Mouse (Mus musculus) 3134 (cell line): ENCODE measurements at regions not wholly inside any gene's neighbourhood (a gene's known extent, or its start where the extent isn't known, plus 50 kb on each side); places are given as distances from the start of the nearest gene placed in this dataset.

Experiments
- DNase-seq: peaks from one replicate; pipeline ENCODE4 v3.0.0-alpha.2; 2011; ENCODE audit warnings: low spot score; ENCODE audit not compliant: insufficient read length; ENCODE audit errors: extremely low read depth

- no peak for DNase-seq
Measured at GRCm38 (mm10) chr2:167848468-167849440, 83.1 kb upstream of the Ptpn1 start.

- DNase-seq: no peak
Measured at GRCm38 (mm10) chr2:167847281-167848077, 84.4 kb upstream of the Ptpn1 start.

GRCm38 (mm10) chr2:167845370-167845769 is 86.5 kb upstream of the Ptpn1 start:
- DNase-seq: no peak

- no peak for DNase-seq
Measured at GRCm38 (mm10) chr2:167844556-167844955, 87.3 kb upstream of the Ptpn1 start.

- no peak for DNase-seq
Measured at GRCm38 (mm10) chr2:167843921-167844320, 87.9 kb upstream of the Ptpn1 start.

DNA sequence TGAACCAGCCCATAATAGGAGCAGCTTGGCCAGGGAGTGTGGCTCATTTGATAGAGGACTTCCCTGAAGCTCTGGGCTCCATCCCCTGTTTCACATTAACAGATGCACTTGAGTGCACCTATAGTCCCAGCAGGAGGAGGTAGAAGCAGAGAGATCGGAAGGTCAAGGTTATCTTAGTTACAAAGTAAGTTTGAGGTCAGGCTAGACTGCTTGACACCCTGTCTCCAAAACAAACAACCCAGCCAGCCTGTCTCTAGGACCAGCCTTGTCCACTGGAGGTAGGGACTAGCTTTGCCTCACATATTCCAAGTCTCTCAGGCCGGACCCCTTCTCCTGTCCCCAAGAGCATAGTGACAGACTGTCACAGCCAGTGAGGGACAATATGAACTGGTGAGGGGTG is 88.9 kb upstream of the Ptpn1 start:
- DNase-seq: no peak

DNA sequence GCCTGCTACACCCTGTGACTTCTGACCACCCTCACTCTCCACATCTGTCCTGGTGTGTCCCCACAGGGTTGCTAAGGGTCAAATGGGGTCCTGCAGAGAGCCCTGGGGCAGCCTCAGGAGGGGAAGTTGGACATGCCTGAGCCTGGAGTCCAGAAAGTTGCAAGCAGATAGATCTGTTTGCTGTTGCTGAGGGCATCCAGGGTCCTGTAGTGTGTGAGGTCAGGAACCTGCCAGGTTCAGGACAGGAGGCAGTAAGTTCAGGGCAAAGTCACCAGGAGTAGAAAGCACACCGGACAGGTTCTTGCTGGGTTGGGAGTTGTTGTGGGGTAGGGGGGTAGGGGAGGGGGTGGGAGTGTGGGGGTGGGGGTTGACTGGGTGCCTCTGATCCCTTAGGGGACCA is 89.4 kb upstream of the Ptpn1 start:
- DNase-seq: no peak

GRCm38 (mm10) chr2:167841339-167842240 is 90.3 kb upstream of the Ptpn1 start:
- no peak for DNase-seq

GRCm38 (mm10) chr2:167840344-167840743 is 91.5 kb upstream of the Ptpn1 start:
- DNase-seq: no peak

- DNase-seq: no peak
Measured at GRCm38 (mm10) chr2:167839324-167839981, 92.4 kb upstream of the Ptpn1 start.

DNA sequence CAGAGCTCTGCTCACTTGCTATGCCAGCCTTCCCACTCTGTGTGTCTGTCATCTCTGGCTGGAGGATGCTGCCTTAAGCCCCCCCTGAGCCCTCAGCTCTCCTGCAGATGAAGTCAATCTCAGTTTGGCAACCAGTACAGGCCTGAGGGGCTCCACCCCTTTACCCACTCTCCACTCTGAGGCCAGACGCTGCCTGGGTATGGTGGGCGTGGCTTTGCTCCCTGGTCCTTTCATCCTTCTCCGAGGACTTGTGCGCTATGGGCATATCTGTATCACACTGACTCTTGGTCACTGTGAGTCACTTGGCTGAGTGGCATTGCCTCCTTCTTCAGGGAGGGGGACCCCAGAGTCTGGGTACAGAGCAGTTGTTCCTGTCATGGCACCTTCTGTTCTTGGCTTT is 94.3 kb upstream of the Ptpn1 start:
- DNase-seq: no peak

DNA sequence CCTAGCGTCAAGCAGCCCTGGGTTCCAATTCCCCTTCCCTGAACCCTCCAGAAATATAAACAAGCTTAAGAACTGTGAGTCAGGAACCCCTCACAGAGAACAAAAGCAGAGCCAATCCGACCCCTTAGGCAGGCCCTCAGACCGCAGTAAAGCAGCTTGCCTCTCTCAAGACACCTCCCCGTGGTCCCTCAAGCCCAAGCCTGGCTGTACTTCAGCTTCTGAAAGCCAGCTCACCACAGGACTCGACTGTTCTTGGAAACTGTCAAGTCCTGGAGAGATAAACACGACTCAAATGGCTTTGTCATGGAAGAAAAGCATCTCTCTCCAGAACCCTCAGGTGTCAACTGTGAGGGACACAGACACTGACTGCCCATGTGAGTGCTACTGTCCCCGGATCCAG is 95.2 kb upstream of the Ptpn1 start:
- no peak for DNase-seq

- peak; percentile 52 for DNase-seq
Measured at GRCm38 (mm10) chr2:167834605-167835004, 97.3 kb upstream of the Ptpn1 start.

GRCm38 (mm10) chr2:167833290-167833953 is 98.4 kb upstream of the Ptpn1 start:
- DNase-seq: no peak

DNA sequence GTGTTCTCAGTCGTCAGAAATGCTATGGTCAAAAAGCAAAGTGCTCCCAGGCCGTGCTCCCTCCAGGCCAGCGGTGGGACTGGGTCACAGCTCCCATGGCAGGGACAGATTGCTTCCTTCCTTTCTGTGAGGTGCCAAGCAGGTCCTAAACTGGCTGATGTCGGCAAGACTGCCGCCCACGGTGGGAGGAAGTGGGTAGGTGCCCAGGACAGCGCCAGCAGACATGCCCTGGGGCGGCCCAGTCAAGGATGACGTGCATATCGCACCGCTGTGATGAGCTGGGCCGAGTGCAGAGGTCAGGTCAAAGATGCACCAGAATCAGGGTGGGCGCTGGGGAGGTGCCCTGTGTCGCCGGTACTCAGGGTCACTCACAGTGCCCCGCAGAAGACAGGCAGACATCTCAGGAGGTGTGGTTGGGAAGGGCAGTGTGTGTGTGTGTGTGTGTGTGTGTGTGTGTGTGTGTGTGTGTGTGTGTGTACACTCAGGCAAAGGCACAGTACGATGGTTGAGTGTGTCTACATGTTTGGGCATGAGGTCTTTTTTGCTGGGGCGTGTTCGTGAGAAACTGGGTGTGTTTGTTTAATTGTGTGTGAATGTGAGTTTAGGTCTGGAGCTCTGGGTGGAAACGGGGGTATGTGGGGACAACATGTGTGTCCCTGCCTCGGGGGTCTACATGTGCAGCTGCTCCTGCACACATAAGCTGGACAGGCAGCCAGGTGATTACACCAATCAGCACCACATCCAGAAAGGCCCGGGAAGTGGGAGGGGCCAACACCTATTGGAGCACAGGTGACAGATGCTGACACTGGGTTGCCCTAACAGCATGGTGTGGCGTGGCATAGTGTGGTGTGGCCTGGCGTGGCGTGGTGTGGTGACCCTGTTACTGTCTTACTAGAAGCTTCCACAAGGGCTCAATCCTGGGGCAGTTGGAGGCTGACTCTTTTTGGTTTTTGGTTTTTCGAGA is 100.5 kb upstream of the Ptpn1 start:
- DNase-seq: peak; percentile 70

DNA sequence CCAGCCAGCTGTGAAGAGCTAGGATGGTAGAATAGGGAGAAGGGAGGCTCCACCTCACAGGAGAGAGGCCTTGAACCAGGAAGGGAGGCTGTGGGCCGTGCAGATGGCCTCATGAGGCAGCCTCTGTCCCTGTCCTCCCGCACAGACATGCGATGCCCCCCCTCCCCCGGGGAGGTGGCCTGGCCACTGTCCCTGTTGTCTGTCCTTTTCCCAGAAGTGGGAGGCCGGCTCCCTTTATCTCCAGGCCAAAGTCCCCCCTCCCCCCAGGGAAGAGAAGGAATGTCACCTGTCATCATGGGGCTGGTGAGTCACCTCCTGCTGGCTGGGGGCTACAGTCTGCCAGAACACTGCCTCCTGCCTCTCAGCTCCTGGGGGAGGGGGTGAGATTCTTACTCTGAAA is 103.6 kb upstream of the Ptpn1 start:
- DNase-seq: peak; percentile 71

- no peak for DNase-seq
Measured at GRCm38 (mm10) chr2:167826922-167827703, 104.7 kb upstream of the Ptpn1 start.

DNA sequence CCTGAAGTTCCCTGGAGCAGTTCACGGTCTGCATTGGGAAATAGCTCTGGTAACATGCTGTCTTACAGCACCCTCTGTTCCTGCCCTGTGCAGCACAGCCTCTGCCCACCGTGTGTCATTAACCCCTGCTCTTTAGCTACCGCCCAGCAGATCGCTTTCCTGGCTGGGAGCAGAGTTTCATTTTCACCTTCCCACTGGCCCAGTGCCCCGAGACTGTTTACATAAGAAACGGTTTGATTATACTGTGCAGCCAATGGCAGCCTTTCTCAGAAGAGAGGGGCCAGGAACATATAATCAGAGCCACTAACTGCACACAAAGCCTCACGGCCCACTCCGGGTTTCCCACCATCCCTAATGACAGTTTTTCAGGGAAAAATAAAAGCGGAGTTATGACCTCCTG is 108.3 kb upstream of the Ptpn1 start:
- peak; percentile 76 for DNase-seq
